Mouse (Mus musculus): Measurements from ENCODE around the gene Ercc8. TPM values are rescaled to one million over a fixed set of nuclear protein-coding genes. Genes with fewer than 3 reads are reported as not detected.

Ercc8 gene
- polyA plus RNA-seq (2015; fragmentation: Nextera tagmentation; extraction: Ambion mirVana) = 5.5 and 6.3 TPM in 2 replicates

DNA sequence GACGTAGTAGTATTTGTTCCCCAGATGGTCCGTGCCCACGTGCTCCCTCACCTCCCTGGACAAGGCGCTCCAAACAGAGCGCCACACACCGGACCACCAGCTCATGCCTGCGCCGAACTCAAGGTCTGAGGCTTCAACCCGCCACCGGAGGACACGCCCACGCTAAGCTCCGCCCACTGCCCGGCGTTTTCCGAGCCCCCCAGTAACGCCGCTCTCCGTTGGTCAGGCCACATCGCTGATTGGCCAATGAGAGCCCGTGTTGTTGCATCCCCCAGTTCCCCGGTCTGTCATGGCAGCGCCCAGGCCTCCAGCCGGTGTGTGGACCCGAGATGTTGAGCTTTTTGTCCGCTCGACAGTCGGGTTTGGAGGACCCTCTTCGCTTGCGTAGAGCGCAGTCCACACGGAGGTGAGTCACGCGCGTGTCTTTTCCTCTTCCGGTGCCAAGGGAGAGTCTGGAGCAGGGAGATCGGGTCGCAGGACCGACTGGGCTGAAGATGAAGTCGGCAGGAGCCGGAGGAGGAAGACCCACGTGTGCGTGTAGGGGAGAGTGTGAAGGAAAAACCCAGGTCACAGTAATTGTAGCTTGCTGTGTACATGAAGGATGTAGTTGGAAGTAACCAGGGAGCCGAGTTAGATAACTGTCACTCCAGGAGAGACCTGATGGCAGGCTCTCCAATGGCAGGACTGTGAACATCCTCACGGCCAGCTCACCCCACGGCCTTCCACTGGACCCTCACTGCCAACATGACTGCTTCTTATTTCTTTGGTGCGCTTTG, at the start of gene Ercc8, which contains the start of gene Ndufaf2:
TSS of gene Ercc8 (plus strand) at position 267 of the 776 bp plus-strand sequence.
TSS of gene Ndufaf2 (minus strand) at position 159 of the 776 bp plus-strand sequence.

GRCm38 (mm10) chr13:108214081-108214484, 55.6 kb downstream of the Ercc8 start, which contains the start of gene Elovl7:
Gene Elovl7 (plus strand): TSS chr13:108214404.

Other genes with a start within 250 kb of the Ercc8 start
- gene Smim15, start 114.3 kb upstream of the Ercc8 start, polyA plus RNA-seq (2015; fragmentation: Nextera tagmentation; extraction: Ambion mirVana) = 24.4 and 28.9 TPM in 2 replicates
- gene Ndufaf2, start 108 bp upstream of the Ercc8 start, polyA plus RNA-seq (2015; fragmentation: Nextera tagmentation; extraction: Ambion mirVana) = 30.9 and 42.6 TPM in 2 replicates
- 0.88 and 3.8 TPM in 2 replicates for gene Elovl7, start 55.7 kb downstream of the Ercc8 start, polyA plus RNA-seq (2015; fragmentation: Nextera tagmentation; extraction: Ambion mirVana)
- gene Depdc1b, start 157.6 kb downstream of the Ercc8 start, polyA plus RNA-seq (2015; fragmentation: Nextera tagmentation; extraction: Ambion mirVana) = 1.4 and 2.3 TPM in 2 replicates

Measured in skeletal muscle tissue, postnatal 0 days (tissue).